Mouse (Mus musculus) brain, embryonic 14.5 days (tissue): Measurements from ENCODE around the gene Pgbd1. TPM values are rescaled to one million over a fixed set of nuclear protein-coding genes. Genes with fewer than 3 reads are reported as not detected.
"Not testable (repeated sequence)": the region's sequence is repeated elsewhere in the genome, so short reads cannot be mapped to it uniquely, and the experiment has no call there.

Source experiments
- DNase-seq: peaks from one replicate; pipeline ENCODE4 v3.0.0-alpha.2; 2011; ENCODE audit warnings: low read depth
- CTCF ChIP-seq: fragments of 200-500 bp; IDR thresholded peaks from 2 replicates; pipeline ENCODE4 v1.5.1; 2012; ENCODE audit warnings: inconsistent platforms, mild to moderate bottlenecking, moderate library complexity, borderline replicate concordance; ENCODE audit not compliant: insufficient read depth, insufficient read length; ENCODE audit errors: extremely low read depth
- POLR2A ChIP-seq: fragments of 200-500 bp; IDR thresholded peaks from 2 replicates; pipeline ENCODE4 v1.6.1; 2012; ENCODE audit warnings: mild to moderate bottlenecking, inconsistent platforms, borderline replicate concordance; ENCODE audit not compliant: poor library complexity, insufficient read depth, insufficient read length, severe bottlenecking; ENCODE audit errors: extremely low read depth
- polyA plus RNA-seq: library from polyadenylated mRNA; depleted of rRNA; stranded (reverse); fragments of >200 nt; gene quantifications from 2 replicates; pipeline ENCODE4 v1.2.3, GENCODE M21; 2012; rRNA removed

Pgbd1 gene
- 4.1 and 4.9 TPM in 2 replicates for polyA plus RNA-seq

- peak; percentile 96 for DNase-seq
- TF ChIP-seq POLR2A = peak; percentile 32; the same call in 1 of the 2 replicates
- peak; percentile 31; the same call in 1 of the 2 replicates for TF ChIP-seq CTCF
These were observed at the start of gene Pgbd1 for GRCm38 (mm10) chr13:21440503-21441206. Gene Pgbd1 (minus strand): TSS chr13:21441058.

DNA sequence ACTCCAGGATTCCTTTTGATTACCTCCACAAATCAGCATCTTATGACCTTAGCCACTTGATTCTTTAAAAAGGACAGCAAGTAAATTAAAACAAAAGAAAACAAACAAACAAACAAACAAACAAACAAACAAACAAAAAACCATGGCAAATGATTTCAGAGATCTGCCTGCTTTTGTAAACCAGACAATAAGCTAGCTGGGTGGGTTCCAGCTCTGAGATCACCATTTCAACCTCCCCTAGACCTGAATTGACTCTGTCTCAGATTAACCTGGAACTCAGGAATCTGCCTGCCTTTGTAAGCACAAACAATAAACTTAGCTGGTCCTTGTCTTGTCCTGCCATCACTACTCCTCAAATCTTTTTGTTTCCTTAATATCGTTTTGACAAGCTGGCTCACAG, 46.0 kb upstream of the Pgbd1 start:
- no peak for DNase-seq
- TF ChIP-seq CTCF (no peak), POLR2A (no peak)

DNA sequence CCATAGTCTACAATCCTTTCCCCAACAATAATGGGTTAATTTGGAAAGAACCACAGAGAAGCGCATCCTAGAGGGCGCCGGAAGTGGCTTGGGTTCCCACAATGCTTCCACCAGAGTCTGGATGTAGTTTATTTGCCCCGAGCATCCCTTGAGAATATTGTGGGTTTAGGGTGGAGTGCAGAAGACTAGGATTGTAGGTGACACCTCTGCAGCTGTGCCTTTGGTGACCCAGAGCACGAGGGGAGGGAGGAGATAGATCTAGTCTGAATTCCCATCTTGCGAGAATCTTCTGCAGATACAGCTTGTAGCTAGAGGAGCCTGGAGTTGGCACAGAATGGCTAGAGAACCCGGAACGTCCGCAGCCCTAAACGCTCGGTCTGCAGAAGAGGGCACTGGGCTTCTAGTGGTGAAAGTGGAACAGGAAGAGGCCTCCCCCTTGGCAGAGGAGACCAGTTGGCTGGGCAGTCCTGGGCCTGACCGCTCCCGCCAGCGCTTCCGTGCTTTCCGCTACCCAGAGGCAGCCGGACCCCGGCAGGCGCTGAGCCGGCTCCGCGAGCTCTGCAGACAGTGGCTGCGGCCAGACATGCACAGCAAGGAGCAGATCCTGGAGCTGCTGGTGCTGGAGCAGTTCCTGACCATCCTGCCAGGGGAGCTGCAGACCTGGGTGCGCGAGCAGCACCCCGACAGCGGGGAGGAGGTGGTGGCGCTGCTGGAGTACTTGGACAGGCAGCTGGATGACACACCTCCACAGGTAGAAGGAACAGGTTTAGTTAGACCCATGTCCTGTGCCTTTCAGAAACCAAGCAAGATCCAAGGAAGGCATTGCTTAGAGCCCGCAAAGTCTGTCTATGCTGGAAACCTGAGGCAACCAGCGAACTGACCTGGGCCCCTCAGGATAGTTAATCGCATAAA, 38.2 kb upstream of the Pgbd1 start, which contains the start of the genes Zkscan4 and Gm10065:
Zkscan4 (plus strand) TSS at position 149 of the 912 bp plus-strand sequence.
Gm10065 (minus strand) TSS at position 683 of the 912 bp plus-strand sequence.
- peak; percentile 93 for DNase-seq
- TF ChIP-seq POLR2A = peak; percentile 5; the same call in 1 of the 2 replicates

GRCm38 (mm10) chr13:21472427-21472826, 31.6 kb upstream of the Pgbd1 start:
- DNase-seq = peak; percentile 6
- TF ChIP-seq POLR2A = no peak
- no peak for TF ChIP-seq CTCF

GRCm38 (mm10) chr13:21469097-21469496, 28.2 kb upstream of the Pgbd1 start:
- DNase-seq = peak; percentile 12
- TF ChIP-seq POLR2A (no peak), CTCF (no peak)

DNA sequence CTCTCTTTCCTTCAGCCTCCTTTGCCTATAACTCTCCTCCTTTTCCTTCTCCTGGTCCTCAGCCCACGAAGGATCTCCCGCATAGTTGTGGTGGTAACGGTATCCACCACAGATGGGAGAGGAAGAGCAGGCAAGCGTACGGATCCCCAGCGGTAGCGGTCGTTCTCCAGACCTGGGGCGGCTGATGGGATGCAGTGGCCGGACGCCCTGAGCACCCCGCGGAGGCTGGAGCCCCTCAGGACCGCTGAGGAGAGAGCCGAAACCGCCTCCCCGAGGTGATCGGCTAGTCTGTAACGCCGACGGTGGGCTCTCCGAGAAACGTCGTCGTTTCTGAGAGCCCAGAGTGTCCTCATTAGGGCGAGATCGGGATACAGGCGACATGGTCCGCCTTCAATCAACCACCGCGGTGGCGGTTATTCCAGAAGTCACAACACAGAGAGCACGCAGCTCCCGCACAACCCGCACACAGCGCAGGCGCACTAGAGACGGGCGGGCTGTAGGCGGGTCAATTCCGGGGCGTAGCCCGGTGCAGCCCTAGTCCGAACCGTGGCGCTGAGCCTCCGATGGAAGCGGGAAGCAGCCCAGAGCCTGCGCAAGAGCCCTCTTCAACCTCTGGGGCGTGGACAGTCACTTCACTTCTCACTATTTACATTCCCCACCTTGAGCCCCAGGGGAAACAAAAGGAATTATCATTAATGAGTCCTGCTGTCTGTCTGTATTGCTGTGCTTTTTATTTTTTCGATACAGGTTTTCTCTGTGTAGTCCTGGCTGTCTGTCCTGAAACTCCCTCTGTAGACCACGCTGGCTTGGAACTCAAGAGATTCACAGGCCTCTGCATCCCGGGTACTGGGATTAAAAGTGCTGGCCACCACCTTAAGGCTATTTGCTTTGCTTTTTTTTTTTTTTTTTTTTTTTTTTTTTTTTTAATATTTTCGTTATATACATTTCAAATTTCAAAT, 27.5 kb upstream of the Pgbd1 start, which contains the start of gene Nkapl:
Nkapl (minus strand) TSS at position 449 of the 959 bp plus-strand sequence.
- TF ChIP-seq POLR2A (peak; percentile 69; the same call in 1 of the 2 replicates), CTCF (no peak)
- peak; percentile 93 for DNase-seq

GRCm38 (mm10) chr13:21467336-21467735, 26.5 kb upstream of the Pgbd1 start:
- TF ChIP-seq CTCF (no peak), POLR2A (no peak)
- DNase-seq = no peak

- not testable (repeated sequence) for DNase-seq
These were observed 21.7 kb upstream of the Pgbd1 start for GRCm38 (mm10) chr13:21462516-21462915.

DNA sequence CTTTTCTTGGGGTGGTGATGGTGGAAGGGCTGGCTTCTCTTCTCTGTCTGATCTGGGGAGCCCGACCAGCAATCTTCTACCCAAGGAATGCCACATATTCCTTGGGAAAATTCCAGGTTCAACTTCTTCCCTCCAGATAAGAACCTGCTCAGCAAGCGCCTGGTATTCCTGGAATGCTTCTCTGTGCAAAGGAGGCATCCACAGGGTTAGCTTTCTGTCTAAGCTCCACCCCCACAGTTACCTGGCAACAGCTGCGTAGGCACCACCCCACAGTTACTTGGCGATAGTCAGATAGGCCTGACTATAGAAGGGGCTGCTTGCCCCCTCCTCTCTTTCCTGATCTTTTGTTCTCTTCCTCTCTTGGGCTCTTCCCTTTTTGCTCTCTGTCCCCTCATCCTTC, 15.5 kb upstream of the Pgbd1 start:
- TF ChIP-seq POLR2A (no peak), CTCF (no peak)
- DNase-seq = no peak

GRCm38 (mm10) chr13:21454133-21454532, 13.3 kb upstream of the Pgbd1 start:
- no peak for DNase-seq
- TF ChIP-seq POLR2A (no peak), CTCF (no peak)
